Mouse (Mus musculus): ENCODE data around the gene Clptm1l. TPM values are rescaled to one million over a fixed set of nuclear protein-coding genes. Genes with fewer than 3 reads are reported as not detected.

Clptm1l gene
- polyA plus RNA-seq (2012; rRNA removed) = 206 and 230 TPM in 2 replicates

- under 1% methylated on average over 53 of the region's 53 CpGs for WGBS
- DNase-seq (ENCODE audit: low read depth, low spot score) = peak; percentile 70
Measured at GRCm38 (mm10) chr13:73603522-73604155, at the start of gene Clptm1l. TSS of gene Clptm1l (plus strand) at chr13:73604006.

GRCm38 (mm10) chr13:73564201-73564600, 39.6 kb upstream of the Clptm1l start:
- DNase-seq (ENCODE audit: low read depth, low spot score) = no peak
- WGBS = 87% methylated on average over 5 of the region's 5 CpGs

GRCm38 (mm10) chr13:73575051-73575450, 28.8 kb upstream of the Clptm1l start:
- DNase-seq (ENCODE audit: low read depth, low spot score) = no peak

- WGBS = 61% methylated on average over 2 of the region's 2 CpGs
- no peak for DNase-seq (ENCODE audit: low read depth, low spot score)
Measured at GRCm38 (mm10) chr13:73577277-73577676, 26.5 kb upstream of the Clptm1l start.

- no peak for DNase-seq (ENCODE audit: low read depth, low spot score)
- 68% methylated on average over 3 of the region's 3 CpGs for WGBS
Measured at GRCm38 (mm10) chr13:73591488-73591887, 12.3 kb upstream of the Clptm1l start.

- DNase-seq (ENCODE audit: low read depth, low spot score) = no peak
- WGBS = 33% methylated on average over 2 of the region's 2 CpGs
Measured at GRCm38 (mm10) chr13:73592546-73592945, 11.3 kb upstream of the Clptm1l start.

GRCm38 (mm10) chr13:73596276-73596675, 7.5 kb upstream of the Clptm1l start:
- no peak for DNase-seq (ENCODE audit: low read depth, low spot score)
- WGBS = 64% methylated on average over 4 of the region's 4 CpGs

- DNase-seq (ENCODE audit: low read depth, low spot score) = no peak
- 71% methylated on average over 4 of the region's 4 CpGs for WGBS
Measured at GRCm38 (mm10) chr13:73600217-73600616, 3.6 kb upstream of the Clptm1l start.

GRCm38 (mm10) chr13:73603046-73603445, 760 bp upstream of the Clptm1l start:
- 46% methylated on average over 4 of the region's 4 CpGs for WGBS
- DNase-seq (ENCODE audit: low read depth, low spot score) = no peak

- 1% methylated on average over 39 of the region's 39 CpGs for WGBS
- DNase-seq (ENCODE audit: low read depth, low spot score) = no peak
Measured at GRCm38 (mm10) chr13:73604156-73604957, 551 bp downstream of the Clptm1l start.

GRCm38 (mm10) chr13:73618406-73618805, 14.6 kb downstream of the Clptm1l start:
- WGBS = 93% methylated on average over 5 of the region's 5 CpGs
- no peak for DNase-seq (ENCODE audit: low read depth, low spot score)

- no peak for DNase-seq (ENCODE audit: low read depth, low spot score)
- WGBS = 67% methylated on average over 6 of the region's 6 CpGs
Measured at GRCm38 (mm10) chr13:73620637-73621036, 16.8 kb downstream of the Clptm1l start.

- DNase-seq (ENCODE audit: low read depth, low spot score) = no peak
- WGBS = 50% methylated on average over 6 of the region's 6 CpGs
Measured at GRCm38 (mm10) chr13:73626410-73626744, 22.6 kb downstream of the Clptm1l start.

GRCm38 (mm10) chr13:73626745-73627549, 23.1 kb downstream of the Clptm1l start, which contains the start of gene Tert:
TSS of gene Tert (plus strand) at chr13:73626911.
- WGBS = 11% methylated on average over 47 of the region's 47 CpGs
- no peak for DNase-seq (ENCODE audit: low read depth, low spot score)

- no peak for DNase-seq (ENCODE audit: low read depth, low spot score)
- 87% methylated on average over 11 of the region's 11 CpGs for WGBS
Measured at GRCm38 (mm10) chr13:73628586-73629113, 24.8 kb downstream of the Clptm1l start.

GRCm38 (mm10) chr13:73631837-73632236, 28.0 kb downstream of the Clptm1l start:
- no peak for DNase-seq (ENCODE audit: low read depth, low spot score)
- WGBS = 93% methylated on average over 3 of the region's 3 CpGs

GRCm38 (mm10) chr13:73637826-73638225, 34.0 kb downstream of the Clptm1l start:
- WGBS = 39% methylated on average over 5 of the region's 6 CpGs
- DNase-seq (ENCODE audit: low read depth, low spot score) = no peak

GRCm38 (mm10) chr13:73641296-73641695, 37.5 kb downstream of the Clptm1l start:
- no peak for DNase-seq (ENCODE audit: low read depth, low spot score)
- 89% methylated on average over 4 of the region's 4 CpGs for WGBS

- no peak for DNase-seq (ENCODE audit: low read depth, low spot score)
- 44% methylated on average over 6 of the region's 6 CpGs for WGBS
Measured at GRCm38 (mm10) chr13:73646397-73647087, 42.7 kb downstream of the Clptm1l start.

GRCm38 (mm10) chr13:73653266-73653665, 49.5 kb downstream of the Clptm1l start:
- WGBS = 68% methylated on average over 3 of the region's 3 CpGs
- DNase-seq (ENCODE audit: low read depth, low spot score) = no peak
